Mouse (Mus musculus): ENCODE results near the gene Kitl. TPM values are rescaled to one million over a fixed set of nuclear protein-coding genes. Genes with fewer than 3 reads are reported as not detected.

The Kitl gene
- 10 to 100 TPM; 19.6 to 26.7 (median 22.6) TPM for total RNA-seq (2022)

- peak; percentile 73 for DNase-seq
These were observed at the start of gene Kitl for GRCm38 (mm10) chr10:100015370-100016325. Kitl (plus strand) TSS chr10:100015630.

GRCm38 (mm10) chr10:99972866-99973265, 42.6 kb upstream of the Kitl start:
- no peak for DNase-seq

GRCm38 (mm10) chr10:99980096-99980495, 35.3 kb upstream of the Kitl start:
- no peak for DNase-seq

GRCm38 (mm10) chr10:99980916-99981315, 34.5 kb upstream of the Kitl start:
- DNase-seq = no peak

GRCm38 (mm10) chr10:99981887-99982286, 33.5 kb upstream of the Kitl start:
- no peak for DNase-seq

GRCm38 (mm10) chr10:99986745-99987144, 28.7 kb upstream of the Kitl start:
- DNase-seq = no peak

- no peak for DNase-seq
These were observed 25.7 kb upstream of the Kitl start for GRCm38 (mm10) chr10:99989758-99990157.

DNA sequence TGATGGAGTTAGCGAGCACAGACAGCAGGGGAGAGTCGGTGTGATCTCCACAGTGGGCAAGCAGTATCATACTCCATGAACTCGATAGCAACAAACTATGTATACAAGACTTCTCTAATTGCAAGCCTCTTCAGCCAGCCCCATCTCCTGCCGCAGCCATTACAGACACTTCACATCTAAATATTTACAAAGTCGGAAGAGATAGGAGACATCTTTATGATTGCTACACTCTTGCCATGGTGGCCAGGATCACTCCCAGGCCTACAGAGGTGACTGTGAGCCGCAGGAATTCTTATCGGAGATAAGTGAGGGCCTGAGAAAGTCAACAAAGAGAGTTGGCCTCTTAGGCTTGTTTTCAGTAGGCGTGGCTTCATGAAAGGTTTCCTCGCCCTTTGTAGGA, 23.3 kb upstream of the Kitl start:
- DNase-seq = no peak

DNA sequence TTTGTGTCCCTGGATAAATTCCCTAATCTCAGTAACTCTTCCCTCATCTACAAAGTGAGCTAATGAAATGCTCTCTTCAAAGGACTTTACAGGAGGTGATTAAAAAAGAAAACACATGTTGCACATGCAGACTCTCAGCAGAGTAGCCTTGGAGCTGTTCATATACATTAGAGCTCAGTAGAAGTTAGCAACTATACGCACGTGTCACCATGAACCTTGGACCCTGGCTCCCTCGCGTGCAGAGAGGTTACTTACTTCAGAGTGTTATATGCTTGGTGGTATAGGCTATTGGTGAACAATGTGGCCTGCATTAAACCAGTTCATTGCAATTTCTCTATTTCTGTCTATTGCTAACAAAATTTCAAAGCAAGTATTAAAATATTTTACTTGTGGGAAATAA, 14.0 kb upstream of the Kitl start:
- DNase-seq = no peak

DNA sequence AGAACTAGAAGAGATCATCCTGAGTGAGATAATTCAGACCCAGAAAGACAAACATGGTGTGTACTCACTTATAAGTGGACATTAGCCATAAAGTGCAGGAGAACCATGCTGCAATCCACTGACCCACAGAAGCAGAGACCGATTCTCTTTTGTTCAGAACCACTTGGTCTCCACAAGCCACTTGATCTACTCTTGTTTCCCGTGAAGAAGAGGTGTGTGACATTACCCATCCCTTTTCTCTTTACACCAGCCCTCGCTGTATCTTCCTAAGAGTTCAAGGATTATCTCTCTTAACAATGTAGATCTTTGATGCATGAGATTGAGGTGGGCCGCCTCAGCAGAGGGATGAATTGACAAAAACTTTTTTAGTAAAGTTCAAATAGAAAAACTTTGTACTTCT, 11.6 kb upstream of the Kitl start:
- DNase-seq = no peak

DNA sequence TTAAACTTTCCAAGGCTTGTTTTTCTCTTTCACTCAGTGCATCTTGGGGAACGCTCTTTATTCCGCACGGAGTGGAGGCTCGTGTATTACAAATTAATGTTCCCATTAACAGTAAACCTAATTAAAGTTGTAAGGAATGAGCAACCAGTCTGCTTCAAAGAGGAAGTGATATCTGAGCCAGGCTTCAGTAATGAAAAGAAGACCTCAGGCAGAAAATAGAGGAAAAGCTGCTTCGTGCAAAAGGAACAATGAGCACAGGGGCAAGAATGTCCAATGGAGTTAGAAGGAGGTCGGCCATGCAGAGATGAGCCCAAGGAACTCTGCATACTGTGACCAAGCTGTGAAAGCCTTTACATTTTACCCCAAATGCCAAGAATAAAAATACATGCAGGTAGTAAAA, 5.7 kb upstream of the Kitl start:
- DNase-seq = no peak

DNA sequence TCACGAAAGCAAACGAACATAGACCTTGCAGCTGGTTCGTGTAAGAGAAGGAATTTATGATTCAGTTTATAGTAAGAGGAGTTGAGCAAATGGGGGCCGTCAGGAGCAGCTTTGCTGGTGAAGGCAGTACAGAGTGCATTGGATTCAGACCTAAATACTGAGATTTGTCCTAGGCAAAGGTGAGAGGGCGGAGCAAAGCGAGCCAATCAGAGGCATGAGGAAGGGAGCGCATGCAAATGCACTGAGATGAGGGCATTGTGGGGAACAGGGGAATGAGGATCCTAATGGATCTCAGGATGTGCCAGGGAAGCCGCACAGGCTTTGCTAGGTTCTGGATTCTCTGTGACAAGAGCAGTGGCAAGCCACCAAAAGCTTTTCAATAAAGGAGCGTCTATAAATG, 5.1 kb upstream of the Kitl start:
- no peak for DNase-seq

DNA sequence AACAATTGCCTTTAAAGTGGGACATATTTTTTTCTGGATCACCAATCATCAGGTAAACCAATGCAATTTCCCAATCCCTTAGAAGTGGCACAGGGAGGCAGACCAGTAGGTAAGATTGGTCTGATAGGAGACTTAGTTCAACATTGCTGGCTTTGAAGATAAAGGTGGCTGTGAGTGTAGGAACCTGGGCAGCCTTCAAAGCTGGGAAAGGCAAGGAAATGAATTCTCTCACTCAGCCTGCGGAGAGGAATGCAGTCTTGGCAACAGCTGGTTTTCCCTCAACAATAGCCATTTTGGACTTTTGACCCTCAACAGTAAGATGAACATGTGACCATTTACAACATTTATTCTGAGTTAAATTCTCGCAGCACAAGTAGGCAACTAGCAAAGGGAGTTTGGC, 1.3 kb upstream of the Kitl start:
- DNase-seq = no peak

- peak; percentile 29 for DNase-seq
These were observed 888 bp downstream of the Kitl start for GRCm38 (mm10) chr10:100016326-100016709.

DNA sequence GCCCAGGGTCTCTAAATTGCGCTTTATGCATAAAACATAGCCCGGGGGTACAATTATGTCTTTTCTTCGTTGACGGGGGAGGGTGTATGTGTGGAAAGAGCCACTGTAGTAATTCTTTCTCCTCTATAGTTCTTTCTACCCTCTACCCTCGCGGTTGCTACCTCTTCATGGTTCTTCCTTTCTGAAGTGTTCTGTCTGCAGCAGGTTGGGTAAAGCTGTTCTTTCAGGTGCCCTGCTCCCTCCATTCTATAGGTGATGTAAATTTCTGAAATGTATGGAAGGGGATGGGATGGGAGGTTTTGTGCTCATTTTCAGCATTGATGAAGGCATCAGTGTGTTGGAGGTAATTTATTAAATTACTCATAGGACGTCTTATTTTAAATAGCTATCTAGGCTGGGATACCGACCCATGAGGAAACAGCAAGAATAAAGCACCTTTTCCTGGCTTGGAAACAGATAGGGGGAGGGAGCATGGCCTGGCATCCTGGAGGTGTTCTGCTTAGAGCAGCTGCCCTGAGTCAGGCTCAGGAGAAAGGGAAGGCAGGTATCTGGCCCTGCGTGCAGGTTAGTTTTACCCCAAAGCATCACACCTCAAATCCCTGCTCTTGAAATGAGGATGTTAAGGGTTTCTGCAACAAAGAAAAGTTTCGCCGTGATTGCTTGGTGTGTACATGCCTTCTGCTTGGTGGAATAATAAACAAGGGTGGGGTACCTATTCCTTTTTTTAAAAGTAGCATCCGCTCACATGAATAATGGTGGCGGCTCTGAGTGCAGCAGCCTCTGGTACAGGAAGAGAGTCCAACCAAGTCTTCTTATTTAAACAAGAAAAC, 1.7 kb downstream of the Kitl start:
- DNase-seq = no peak

DNA sequence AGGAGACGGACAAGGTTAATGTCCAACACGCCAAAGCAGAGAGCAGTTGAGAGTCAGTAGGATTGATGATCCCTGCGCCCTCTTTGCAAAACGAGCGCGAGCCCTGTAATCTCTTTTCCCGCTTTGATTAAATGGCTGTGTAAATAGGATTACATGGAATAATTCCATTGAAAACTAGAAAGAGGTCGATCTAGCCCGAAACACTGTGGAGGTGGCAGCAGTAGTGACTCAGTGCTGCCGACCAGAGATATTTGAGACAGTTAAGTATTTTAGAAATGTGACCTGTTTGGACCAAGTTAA, 2.3 kb downstream of the Kitl start:
- no peak for DNase-seq

DNA sequence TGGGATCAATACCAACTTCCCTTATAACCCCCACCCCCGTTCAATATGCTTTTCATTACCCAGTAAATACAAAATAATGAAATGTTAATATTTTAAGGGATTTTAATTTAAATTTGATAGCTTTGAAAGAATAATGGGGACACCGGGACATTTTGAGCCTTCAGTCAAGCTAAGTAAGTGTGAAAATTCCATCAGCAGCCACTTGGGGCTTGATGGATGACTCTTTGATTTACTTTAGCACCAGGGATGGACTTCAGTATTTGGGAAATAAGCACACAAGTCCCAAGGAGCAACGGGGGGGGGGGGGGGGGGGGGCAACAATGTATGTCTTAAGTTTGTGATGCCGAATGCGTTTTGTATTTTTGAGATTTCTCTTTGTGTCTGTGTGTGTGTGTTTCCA, 3.1 kb downstream of the Kitl start:
- no peak for DNase-seq

DNA sequence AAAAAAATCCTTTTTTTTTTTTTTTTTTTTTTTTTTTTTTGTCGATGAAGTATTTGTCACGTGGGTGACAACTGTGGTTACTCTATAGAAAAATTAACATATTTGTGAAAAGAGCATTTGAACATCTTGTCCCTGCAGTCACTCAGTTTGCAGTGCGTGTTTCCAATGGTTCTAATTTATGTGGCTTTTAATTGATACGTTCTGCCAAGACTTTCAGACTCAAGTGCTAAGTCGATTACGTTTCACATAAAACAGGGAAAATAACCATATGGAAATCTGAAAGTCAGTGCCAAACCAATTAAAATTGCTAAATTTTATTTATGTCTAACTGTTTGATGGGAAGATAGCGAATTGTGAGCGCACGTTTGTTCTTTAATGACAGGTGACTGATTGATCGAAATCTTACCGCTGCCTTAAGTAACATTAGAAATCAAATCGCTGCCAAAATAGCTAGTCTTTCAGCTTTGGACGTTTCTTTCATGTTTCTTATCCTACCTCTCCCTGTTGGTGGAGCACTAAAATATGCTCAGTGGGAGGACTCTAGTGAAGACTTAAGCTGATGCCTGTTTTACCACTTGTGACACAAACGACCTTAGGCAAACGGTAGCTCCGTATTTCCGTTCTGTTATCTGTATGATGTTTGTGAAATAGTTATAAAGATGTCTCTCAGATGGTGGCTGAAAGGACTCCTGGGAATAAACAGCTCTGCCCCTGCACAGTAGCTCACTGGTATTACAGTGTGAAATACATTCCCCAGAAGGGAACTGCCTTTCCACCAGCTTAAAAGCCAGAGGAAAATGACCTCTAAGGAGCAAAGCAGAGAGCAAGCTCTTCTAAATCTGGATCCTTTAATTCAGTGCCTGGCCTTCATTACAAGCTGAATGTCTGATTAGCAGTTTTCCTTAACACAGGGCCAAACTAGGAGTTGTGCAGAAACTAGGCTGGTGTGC, 4.1 kb downstream of the Kitl start:
- no peak for DNase-seq

- DNase-seq = no peak
These were observed 6.8 kb downstream of the Kitl start for GRCm38 (mm10) chr10:100022090-100022834.

GRCm38 (mm10) chr10:100022835-100023093, 7.3 kb downstream of the Kitl start:
- no peak for DNase-seq

GRCm38 (mm10) chr10:100025665-100026064, 10.2 kb downstream of the Kitl start:
- DNase-seq = no peak

- no peak for DNase-seq
These were observed 11.3 kb downstream of the Kitl start for GRCm38 (mm10) chr10:100026778-100027177.

Measured in adrenal gland, adult 8-10 months (tissue).